ENCODE assay signal across 12 mouse cellular contexts in genomic region chr12:102311454-102311853, GRCm38 (mm10).
"Had no signal": no experiment of that assay in that cellular context is flagged by ENCODE, and none has a peak within 500 bp of the region (broad histone marks: within the 10 kb centered on the region; RNA-seq: fewer than 3 reads in every experiment).

No protein-coding gene starts in this region.

- H3K27me3 ChIP-seq: limb, embryonic 12.5 days; liver, embryonic 13.5 days; lung, embryonic 15.5 days; midbrain, embryonic 13.5 days; neural tube, embryonic 15.5 days had no signal

- H3K9me3 ChIP-seq: limb, embryonic 12.5 days; liver, embryonic 13.5 days; lung, embryonic 15.5 days; midbrain, embryonic 13.5 days; neural tube, embryonic 15.5 days had no signal

- H3K36me3 ChIP-seq: midbrain, embryonic 13.5 days; neural tube, embryonic 15.5 days had no signal

- H3K4me3 ChIP-seq: layer of hippocampus, adult 2 months; limb, embryonic 12.5 days; liver, embryonic 13.5 days; lung, embryonic 15.5 days; midbrain, embryonic 13.5 days; myocyte; neural tube, embryonic 15.5 days had no signal

- H3K27ac ChIP-seq: layer of hippocampus, adult 2 months; limb, embryonic 12.5 days; liver, embryonic 13.5 days; lung, embryonic 15.5 days; macrophage; midbrain, embryonic 13.5 days; neural tube, embryonic 15.5 days; stomach, postnatal 0 days had no signal

- DNase-seq: liver; liver, embryonic 13.5 days; liver, postnatal 0 days; thymus, postnatal 4 days had no signal
